Mouse (Mus musculus) embryonic facial prominence, embryonic 12.5 days (tissue): ENCODE measurements around the gene Oxsm. TPM values are rescaled to one million over a fixed set of nuclear protein-coding genes. Genes with fewer than 3 reads are reported as not detected.

Experiments
- ATAC-seq: fragments of 200-750 bp; cut with Nextera tagmentation; 2 replicates; pipeline ENCODE4 v1.8.0; 2017; ENCODE audit not compliant: insufficient number of reproducible peaks, insufficient read depth, low FRiP score, low TSS enrichment
- H3K27ac ChIP-seq: fragments of 300-500 bp; sonication (generic); 2 replicates; pipeline ENCODE4 v1.5.1; 2016; ENCODE audit warnings: mild to moderate bottlenecking
- H3K27me3 ChIP-seq: fragments of 300-500 bp; sonication (generic); 2 replicates; pipeline ENCODE4 v1.6.1; 2016; ENCODE audit warnings: mild to moderate bottlenecking, moderate library complexity
- H3K36me3 ChIP-seq: fragments of 300-500 bp; sonication (generic); 2 replicates; pipeline ENCODE4 v1.6.1; 2016; ENCODE audit warnings: mild to moderate bottlenecking
- H3K4me1 ChIP-seq: fragments of 300-500 bp; sonication (generic); 2 replicates; pipeline ENCODE4 v1.6.1; 2016
- H3K4me2 ChIP-seq: fragments of 300-500 bp; sonication (generic); replicated peaks from 2 replicates; pipeline ENCODE4 v1.6.1; 2016; ENCODE audit warnings: mild to moderate bottlenecking, moderate library complexity
- H3K4me3 ChIP-seq: fragments of 300-500 bp; sonication (generic); 2 replicates; pipeline ENCODE4 v1.5.1; 2016; ENCODE audit warnings: mild to moderate bottlenecking
- H3K9ac ChIP-seq: fragments of 300-500 bp; sonication (generic); 2 replicates; pipeline ENCODE4 v1.6.1; 2016; ENCODE audit warnings: mild to moderate bottlenecking, moderate library complexity
- H3K9me3 ChIP-seq: fragments of 300-500 bp; sonication (generic); 2 replicates; pipeline ENCODE4 v1.6.1; 2016; ENCODE audit warnings: mild to moderate bottlenecking, moderate library complexity
- WGBS: fragments of 180-500 bp; shearing (Covaris S2); methylation state at CpG from one replicate; pipeline ENCODE4 v1.1.7; 2016; 5-methylcytosine and 5-hydroxymethylcytosine counted together
- polyA plus RNA-seq: library from polyadenylated mRNA; unstranded; fragments of >200 nt; fragmentation: Nextera tagmentation; extraction: Ambion mirVana; gene quantifications from 2 replicates; pipeline ENCODE4 v1.2.1, GENCODE M21; 2016

Oxsm gene
- polyA plus RNA-seq, 1 experiment from 2014 or later: 1.5 TPM

DNA sequence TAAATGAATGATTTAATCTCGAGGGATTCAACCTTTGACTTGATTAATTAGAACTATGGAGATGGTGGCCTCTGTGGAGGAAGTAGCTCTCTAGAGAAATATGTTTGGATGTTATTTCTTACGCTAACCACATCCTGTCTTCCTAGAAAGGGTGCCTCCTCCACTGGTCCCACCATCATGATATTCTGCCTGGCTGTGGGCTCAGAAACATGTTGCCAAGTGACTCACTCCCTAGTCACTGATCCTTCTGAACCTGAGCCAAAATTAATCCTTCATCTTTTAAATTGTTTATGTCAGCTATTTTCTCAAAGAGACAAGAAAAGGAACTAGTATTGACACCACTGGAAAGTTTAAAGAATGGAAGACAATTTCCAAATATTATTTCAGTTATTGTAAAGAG, 6.6 kb upstream of the Oxsm start:
- peaks cover 20% of the 10 kb centered on the region for H3K36me3 ChIP-seq
- no peak for ATAC-seq
- H3K27me3 ChIP-seq: no peaks in the 10 kb centered on the region
- 85% methylated on average over 2 of the region's 2 CpGs for WGBS
- H3K4me2 ChIP-seq: no peak overlapping the region
- no peaks in the 10 kb centered on the region for H3K4me1 ChIP-seq
- no peak overlapping the region for H3K4me3 ChIP-seq
- H3K9ac ChIP-seq: no peak overlapping the region
- no peaks in the 10 kb centered on the region for H3K9me3 ChIP-seq
- H3K27ac ChIP-seq: no peak overlapping the region

DNA sequence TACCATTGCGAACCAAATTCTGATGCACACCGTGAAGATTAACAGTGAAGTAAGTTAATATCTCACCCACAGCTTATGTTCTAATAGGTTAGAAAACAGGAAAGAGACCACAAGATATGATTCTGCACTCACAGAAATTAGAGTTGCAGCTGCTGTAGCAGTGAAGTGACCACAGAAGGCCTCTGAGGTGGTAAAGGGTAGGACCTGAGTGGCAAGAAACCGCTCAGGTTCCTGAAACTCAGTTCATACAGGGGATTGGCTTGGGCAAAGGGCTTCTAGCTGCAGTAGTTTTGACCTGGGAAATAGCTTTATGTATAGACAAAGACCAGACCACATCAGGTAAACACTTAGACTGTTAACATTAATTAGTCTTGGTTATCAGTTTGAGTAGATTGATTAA, 6.1 kb upstream of the Oxsm start:
- H3K36me3 ChIP-seq: peaks cover 18% of the 10 kb centered on the region
- no peak overlapping the region for H3K9ac ChIP-seq
- no peaks in the 10 kb centered on the region for H3K27me3 ChIP-seq
- no peaks in the 10 kb centered on the region for H3K4me1 ChIP-seq
- 94% methylated on average over 3 of the region's 3 CpGs for WGBS
- no peak overlapping the region for H3K27ac ChIP-seq
- H3K4me2 ChIP-seq: no peak overlapping the region
- H3K9me3 ChIP-seq: no peaks in the 10 kb centered on the region
- H3K4me3 ChIP-seq: no peak overlapping the region
- no peak for ATAC-seq

DNA sequence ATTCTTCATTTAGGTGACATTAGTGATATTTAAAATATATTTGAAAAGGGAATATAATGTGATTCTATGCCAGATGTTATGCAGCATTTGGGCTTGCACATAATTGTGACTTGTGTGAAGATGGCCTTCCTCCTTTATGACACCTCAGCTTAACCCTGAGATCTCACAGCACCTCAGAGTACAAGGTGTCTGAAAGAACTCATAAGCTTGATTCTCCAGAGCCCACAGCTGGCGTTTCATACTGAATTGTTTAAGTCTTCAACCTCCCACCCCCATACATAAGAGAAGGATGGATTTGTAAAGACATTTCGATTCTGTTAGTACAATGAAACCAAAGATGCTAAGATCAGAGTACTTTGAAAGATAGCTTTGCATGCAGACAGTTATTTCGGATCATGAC, 491 bp upstream of the Oxsm start:
- peak overlapping the region; percentile 94; the same call in 1 of the 2 replicates for H3K9ac ChIP-seq
- H3K4me2 ChIP-seq: peak overlapping the region; percentile 70
- no peak for ATAC-seq
- no peaks in the 10 kb centered on the region for H3K9me3 ChIP-seq
- H3K36me3 ChIP-seq: 0 out of 2 replicates have a peak, but pooled peaks cover 1% of the 10 kb centered on the region
- H3K27me3 ChIP-seq: no peaks in the 10 kb centered on the region
- H3K27ac ChIP-seq: no peak overlapping the region
- WGBS: 68% methylated on average over 3 of the region's 3 CpGs
- peak overlapping the region; percentile 79 for H3K4me3 ChIP-seq
- H3K4me1 ChIP-seq: peaks cover 3% of the 10 kb centered on the region; the same call in 1 of the 2 replicates

DNA sequence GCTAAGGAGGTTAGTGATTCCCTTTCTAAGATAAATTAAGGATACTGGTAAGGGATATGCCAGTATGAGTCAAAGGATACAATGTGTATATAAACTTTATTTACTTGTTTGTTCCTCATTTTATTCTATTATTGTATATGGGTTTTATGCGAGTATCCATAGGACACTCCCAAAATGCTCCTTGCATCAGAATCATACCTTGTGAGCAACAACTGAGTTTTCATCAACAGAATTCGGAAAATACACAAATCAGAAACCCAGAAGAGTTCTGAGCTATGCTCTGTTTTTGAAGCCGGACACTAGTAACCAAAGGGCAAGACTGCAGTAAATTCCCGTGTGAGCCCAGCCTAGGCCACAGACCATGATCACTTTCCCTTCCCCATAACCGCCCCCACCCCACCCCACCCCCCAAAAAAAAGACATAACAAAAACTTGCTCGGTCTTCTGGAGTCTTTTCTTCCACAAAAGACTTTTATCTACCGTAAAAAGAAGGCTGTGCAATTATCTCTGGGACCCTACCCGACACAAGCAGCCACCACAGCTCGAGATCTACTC, 928 bp downstream of the Oxsm start:
- H3K27me3 ChIP-seq: no peaks in the 10 kb centered on the region
- H3K4me2 ChIP-seq: peak overlapping the region; percentile 70
- H3K36me3 ChIP-seq: no peaks in the 10 kb centered on the region
- peak; percentile 25 for ATAC-seq
- no peak overlapping the region for H3K27ac ChIP-seq
- H3K4me1 ChIP-seq: peaks cover 3% of the 10 kb centered on the region; the same call in 1 of the 2 replicates
- H3K9ac ChIP-seq: peak overlapping the region; percentile 94
- WGBS: 15% methylated on average over 9 of the region's 9 CpGs
- peak overlapping the region; percentile 79 for H3K4me3 ChIP-seq
- no peaks in the 10 kb centered on the region for H3K9me3 ChIP-seq

DNA sequence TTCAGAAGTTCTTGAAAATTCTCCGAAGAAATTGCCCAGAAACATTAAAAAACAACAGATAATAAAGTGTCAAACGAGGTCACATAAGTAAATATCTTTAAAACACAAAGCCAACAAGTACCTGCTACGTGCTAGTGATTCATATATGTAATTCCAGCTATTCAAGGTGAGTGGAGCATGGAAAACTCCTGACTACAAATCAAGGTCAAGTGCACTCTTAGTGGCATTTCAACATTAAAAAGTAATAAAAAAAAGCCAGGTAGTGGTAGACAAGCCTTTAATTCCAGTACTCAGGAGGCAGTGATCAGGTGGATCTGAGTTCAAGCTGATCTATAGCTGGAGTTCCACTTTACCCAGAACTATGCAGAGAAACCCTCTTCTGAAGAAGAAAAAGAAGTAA, 1.5 kb downstream of the Oxsm start:
- Histone ChIP-seq H3K4me1 (peaks cover 3% of the 10 kb centered on the region; the same call in 1 of the 2 replicates), H3K4me2 (peak overlapping the region; percentile 70), H3K27ac (no peak overlapping the region), H3K36me3 (no peaks in the 10 kb centered on the region), H3K27me3 (no peaks in the 10 kb centered on the region), H3K4me3 (no peak overlapping the region; the same call in 1 of the 2 replicates), H3K9me3 (no peaks in the 10 kb centered on the region), H3K9ac (no peak overlapping the region)
- no peak for ATAC-seq
- 80% methylated on average over 3 of the region's 3 CpGs for WGBS

DNA sequence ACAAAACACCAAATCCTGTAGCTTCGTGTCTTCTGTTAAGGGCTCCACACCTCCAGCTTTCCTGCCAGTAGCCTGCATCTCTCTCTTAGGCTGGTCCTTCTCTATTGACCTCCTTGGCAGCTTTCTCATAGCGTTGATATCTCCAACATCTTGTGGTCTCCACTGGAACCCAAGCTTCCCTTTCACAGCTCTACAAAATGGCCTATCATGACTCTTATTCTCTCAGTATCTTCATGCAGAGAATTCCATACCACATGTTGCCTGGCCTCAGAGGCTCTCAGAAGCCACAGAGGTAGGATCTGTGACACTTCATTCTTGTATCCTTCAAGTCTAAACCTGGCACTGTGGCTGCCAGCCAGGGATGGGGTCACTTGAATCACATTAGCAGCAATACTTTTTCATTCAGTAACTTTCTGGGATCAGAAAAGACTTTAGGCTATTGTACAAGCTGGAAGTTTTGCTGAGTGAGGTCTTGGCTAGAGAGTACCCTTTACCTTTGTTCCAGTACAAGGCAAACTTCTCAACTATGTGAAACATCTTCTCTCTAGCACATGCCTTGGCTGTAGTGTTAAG, 3.2 kb downstream of the Oxsm start:
- ATAC-seq: no peak
- no peaks in the 10 kb centered on the region for H3K9me3 ChIP-seq
- H3K36me3 ChIP-seq: no peaks in the 10 kb centered on the region
- no peak overlapping the region for H3K4me2 ChIP-seq
- 80% methylated on average over 2 of the region's 2 CpGs for WGBS
- H3K4me3 ChIP-seq: no peak overlapping the region
- H3K4me1 ChIP-seq: peaks cover 3% of the 10 kb centered on the region; the same call in 1 of the 2 replicates
- H3K9ac ChIP-seq: no peak overlapping the region
- no peak overlapping the region for H3K27ac ChIP-seq
- no peaks in the 10 kb centered on the region for H3K27me3 ChIP-seq

DNA sequence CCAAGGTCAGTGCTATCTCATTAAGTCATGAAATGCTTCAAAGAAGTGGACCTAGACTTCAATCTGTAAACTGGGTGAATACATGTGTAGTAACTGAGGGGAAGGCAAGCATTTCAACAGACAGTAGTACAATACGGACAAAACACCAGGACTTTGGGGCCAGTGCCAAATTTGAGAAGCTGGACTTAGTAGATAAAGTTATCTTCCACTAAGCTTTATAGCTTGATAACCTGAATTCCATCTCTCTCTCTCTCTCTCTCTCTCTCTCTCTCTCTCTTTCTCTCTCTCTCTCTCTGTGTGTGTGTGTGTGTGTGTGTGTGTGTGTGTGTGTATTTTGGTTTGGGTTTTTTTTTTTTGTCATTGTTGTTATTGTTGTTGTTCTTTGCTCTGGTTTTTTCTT, 4.5 kb downstream of the Oxsm start:
- no peaks in the 10 kb centered on the region for H3K9me3 ChIP-seq
- WGBS: 84% methylated on average over 1 of the region's 1 CpGs

DNA sequence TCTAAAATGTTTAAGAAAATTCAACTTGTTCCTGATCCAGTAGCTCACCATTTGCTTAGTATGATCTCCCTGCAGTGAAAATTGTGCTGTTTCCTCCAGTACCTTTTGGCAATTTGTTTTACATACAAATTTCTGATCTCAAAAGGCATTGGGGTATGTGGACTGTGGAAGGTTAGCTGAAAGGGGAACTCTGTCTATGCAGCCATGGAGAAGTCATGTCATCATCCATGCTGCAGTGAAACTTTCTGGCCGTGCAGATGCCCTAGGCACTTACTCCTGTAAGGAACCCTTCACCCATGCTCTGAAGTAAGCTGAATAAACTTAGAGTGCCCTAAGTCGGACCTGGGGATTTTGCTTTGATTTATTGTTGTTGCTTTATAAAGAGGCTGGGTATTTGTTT, 5.2 kb downstream of the Oxsm start:
- no peak for ATAC-seq
- H3K4me1 ChIP-seq: no peaks in the 10 kb centered on the region
- H3K4me2 ChIP-seq: no peak overlapping the region
- no peaks in the 10 kb centered on the region for H3K27me3 ChIP-seq
- 64% methylated on average over 2 of the region's 2 CpGs for WGBS
- H3K9me3 ChIP-seq: no peaks in the 10 kb centered on the region
- no peaks in the 10 kb centered on the region for H3K36me3 ChIP-seq
- H3K9ac ChIP-seq: no peak overlapping the region
- H3K4me3 ChIP-seq: no peak overlapping the region
- H3K27ac ChIP-seq: no peak overlapping the region

More for the DNA sequence above, 4.5 kb downstream of the Oxsm start:
- no peaks in the 10 kb centered on the region for H3K36me3 ChIP-seq
- no peak overlapping the region for H3K27ac ChIP-seq
- H3K4me3 ChIP-seq: no peak overlapping the region
- H3K4me2 ChIP-seq: no peak overlapping the region
- H3K27me3 ChIP-seq: no peaks in the 10 kb centered on the region
- peaks cover 2% of the 10 kb centered on the region; the same call in 1 of the 2 replicates for H3K4me1 ChIP-seq
- H3K9ac ChIP-seq: no peak overlapping the region
- no peak for ATAC-seq

DNA sequence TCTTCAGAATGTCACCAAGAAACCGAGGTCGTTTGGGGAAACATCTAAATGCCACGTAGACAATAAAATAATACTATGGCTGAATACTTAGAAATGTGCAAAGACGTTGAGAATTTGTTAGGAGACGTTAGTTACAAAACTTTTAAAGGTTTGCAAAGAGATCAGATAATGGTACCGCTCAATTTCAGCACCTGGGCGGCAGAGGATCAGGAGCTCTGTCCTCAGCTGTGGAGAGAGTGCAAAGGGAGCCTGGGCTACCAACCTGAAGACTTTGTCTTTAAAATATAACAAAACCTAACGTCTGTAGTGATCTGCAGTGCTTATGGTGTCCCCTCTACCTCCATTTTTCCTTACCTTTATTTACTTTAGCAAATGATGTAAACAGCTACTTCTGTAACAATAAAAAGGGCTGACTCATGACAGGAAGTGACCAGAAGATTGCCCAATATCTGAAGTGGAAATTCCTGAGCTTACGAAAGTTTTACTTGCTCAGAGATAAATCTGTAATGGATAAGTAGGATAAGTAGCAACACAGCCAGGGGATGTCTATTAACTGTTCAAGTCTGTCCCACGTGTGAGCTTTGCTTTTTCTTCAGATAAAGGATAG, 5.9 kb downstream of the Oxsm start:
- 17% methylated on average over 10 of the region's 10 CpGs for WGBS
- Histone ChIP-seq H3K4me1 (no peaks in the 10 kb centered on the region), H3K9ac (peak overlapping the region; percentile 60), H3K27ac (no peak overlapping the region), H3K36me3 (no peaks in the 10 kb centered on the region), H3K4me2 (peak overlapping the region; percentile 62), H3K4me3 (peak overlapping the region; percentile 57), H3K9me3 (no peaks in the 10 kb centered on the region), H3K27me3 (no peaks in the 10 kb centered on the region)
- no peak for ATAC-seq

DNA sequence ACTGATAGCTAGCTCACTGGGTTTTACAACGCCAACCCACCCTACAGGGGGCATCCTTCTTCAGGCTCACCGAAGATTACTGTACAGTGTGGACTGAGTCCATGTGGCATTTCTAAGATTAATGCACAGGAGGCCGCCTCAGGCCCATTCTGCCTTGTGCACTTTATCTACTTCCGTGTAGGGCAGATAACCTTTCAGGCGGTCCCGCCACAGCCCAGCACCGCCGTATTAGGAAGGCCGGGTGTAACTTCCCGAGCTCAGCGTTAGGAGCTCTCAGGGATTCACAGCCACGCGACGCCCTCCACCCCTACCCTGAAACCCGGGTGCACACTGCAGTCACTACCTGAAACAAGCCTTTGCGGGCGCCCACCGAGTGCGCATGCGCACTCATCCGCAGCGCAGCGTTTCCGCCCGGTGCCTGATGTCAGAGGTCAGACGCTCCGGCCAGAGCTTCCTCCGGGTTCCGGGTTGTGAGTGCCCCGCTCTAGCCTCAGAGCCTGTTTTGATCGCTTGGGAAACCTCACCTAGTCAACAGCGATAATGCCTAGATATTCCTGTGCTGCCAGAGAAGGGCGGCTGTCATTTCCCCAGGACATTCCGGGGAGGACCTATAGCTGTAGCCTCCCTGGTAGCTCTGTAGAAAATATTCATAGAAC, 6.5 kb downstream of the Oxsm start:
- no peaks in the 10 kb centered on the region for H3K9me3 ChIP-seq
- ATAC-seq: peak; percentile 89
- no peaks in the 10 kb centered on the region for H3K4me1 ChIP-seq
- H3K27me3 ChIP-seq: no peaks in the 10 kb centered on the region
- 5% methylated on average over 34 of the region's 34 CpGs for WGBS
- peak overlapping the region; percentile 60 for H3K9ac ChIP-seq
- peak overlapping the region; percentile 67 for H3K27ac ChIP-seq
- peak overlapping the region; percentile 57 for H3K4me3 ChIP-seq
- peak overlapping the region; percentile 62 for H3K4me2 ChIP-seq
- H3K36me3 ChIP-seq: no peaks in the 10 kb centered on the region

DNA sequence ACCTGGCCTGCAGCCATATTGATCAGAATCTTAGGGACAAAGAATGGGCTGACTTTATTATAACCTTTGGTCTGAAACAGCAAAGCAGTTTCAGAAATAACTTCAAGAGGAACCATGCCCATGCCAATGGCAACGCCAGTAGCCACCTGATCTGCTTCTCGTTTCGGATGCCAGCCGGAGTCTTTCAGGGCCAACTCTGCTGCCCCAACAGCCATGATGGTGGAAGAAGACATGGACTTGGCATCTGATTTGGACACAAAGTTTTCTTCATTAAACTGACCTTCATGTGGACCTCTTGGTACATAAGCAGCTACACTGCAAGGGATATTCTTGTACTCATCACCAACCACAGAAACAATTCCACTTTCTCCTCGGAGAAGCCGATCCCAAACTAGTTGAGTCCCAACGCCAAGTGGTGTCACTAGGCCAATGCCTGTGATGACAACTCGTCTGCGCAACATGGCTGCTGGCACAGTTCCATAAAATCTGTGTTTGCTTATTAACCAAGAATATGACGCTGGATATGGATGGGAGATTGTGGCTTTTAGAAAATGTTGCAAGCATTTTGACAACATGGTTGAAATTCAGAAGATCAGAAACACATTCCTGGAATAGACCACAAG, 7.3 kb downstream of the Oxsm start:
- Histone ChIP-seq H3K36me3 (no peaks in the 10 kb centered on the region), H3K9me3 (no peaks in the 10 kb centered on the region), H3K9ac (no peak overlapping the region), H3K4me3 (peak overlapping the region; percentile 57; the same call in 1 of the 2 replicates), H3K27me3 (no peaks in the 10 kb centered on the region), H3K4me1 (no peaks in the 10 kb centered on the region), H3K4me2 (peak overlapping the region; percentile 62), H3K27ac (no peak overlapping the region)
- 98% methylated on average over 10 of the region's 10 CpGs for WGBS
- no peak for ATAC-seq
